Mouse (Mus musculus) hematopoietic stem cell, adult 5-6 weeks (primary cell): ENCODE data around the gene Hoxc5. TPM values are rescaled to one million over a fixed set of nuclear protein-coding genes. Genes with fewer than 3 reads are reported as not detected.

Source experiments
- ATAC-seq, 2 experiments: fragments of 125-278 bp in 1 of 2; replicated peaks in 1 of 2; 2 replicates each; pipeline ENCODE4 v1.8.0; 2016 to 2017; ENCODE audit warnings: inconsistent platforms in 2 of 2, mild to moderate bottlenecking in 2 of 2, moderate number of reproducible peaks in 2 of 2, low read depth in 1 of 2, moderate TSS enrichment in 1 of 2; ENCODE audit not compliant: low FRiP score in 2 of 2, poor library complexity in 2 of 2, severe bottlenecking in 2 of 2, insufficient read depth in 1 of 2, low TSS enrichment in 1 of 2
- total RNA-seq: library from RNA; stranded (forward); fragments of 172-1452, 232-1000 nt; gene quantifications from 2 replicates; pipeline ENCODE4 v1.2.3, GENCODE M21; 2017

Hoxc5 gene
- total RNA-seq, 1 experiment from 2014 or later, result not detected

GRCm38 (mm10) chr15:102978615-102979515, 11.6 kb downstream of the Hoxc5 start:
- ATAC-seq, result peak in 1 of 2 experiments; percentile 25; a peak in 1 of 4 replicates

- no peak for ATAC-seq
These were observed 12.7 kb downstream of the Hoxc5 start for GRCm38 (mm10) chr15:102979936-102980335.

GRCm38 (mm10) chr15:102980352-102980751, 13.1 kb downstream of the Hoxc5 start:
- no peak for ATAC-seq

- ATAC-seq, result no peak
These were observed 13.7 kb downstream of the Hoxc5 start for GRCm38 (mm10) chr15:102980912-102981311.

GRCm38 (mm10) chr15:102981379-102982288, 14.4 kb downstream of the Hoxc5 start:
- no peak for ATAC-seq

- no peak for ATAC-seq
These were observed 16.5 kb downstream of the Hoxc5 start for GRCm38 (mm10) chr15:102983716-102984115.

- no peak for ATAC-seq
These were observed 17.3 kb downstream of the Hoxc5 start for GRCm38 (mm10) chr15:102984521-102984920.

GRCm38 (mm10) chr15:102984925-102985324, 17.7 kb downstream of the Hoxc5 start:
- ATAC-seq, result no peak

GRCm38 (mm10) chr15:102987124-102987833, 20.0 kb downstream of the Hoxc5 start:
- ATAC-seq, result peak; percentile 40 to 65; a peak in 2 of 4 replicates

- ATAC-seq, result no peak
These were observed 20.8 kb downstream of the Hoxc5 start for GRCm38 (mm10) chr15:102988078-102988477.

- no peak for ATAC-seq
These were observed 23.5 kb downstream of the Hoxc5 start, which contains the start of gene Hoxc8 for GRCm38 (mm10) chr15:102990461-102991397. Hoxc8 (plus strand) TSS chr15:102990607.

GRCm38 (mm10) chr15:102991782-102992181, 24.5 kb downstream of the Hoxc5 start:
- ATAC-seq, result no peak

GRCm38 (mm10) chr15:102992206-102992605, 25.0 kb downstream of the Hoxc5 start:
- no peak for ATAC-seq

- no peak for ATAC-seq
These were observed 25.6 kb downstream of the Hoxc5 start for GRCm38 (mm10) chr15:102992863-102993262.

GRCm38 (mm10) chr15:102996548-102996947, 29.3 kb downstream of the Hoxc5 start:
- no peak for ATAC-seq

- no peak for ATAC-seq
These were observed 30.2 kb downstream of the Hoxc5 start for GRCm38 (mm10) chr15:102997431-102997830.
